Mouse (Mus musculus) cortical plate, adult 2 months (tissue): Measurements from ENCODE around the gene Ski. TPM values are rescaled to one million over a fixed set of nuclear protein-coding genes. Genes with fewer than 3 reads are reported as not detected.

Experiments
- H3K27ac ChIP-seq: fragments of 200-500 bp; 2 replicates; pipeline ENCODE4 v1.5.1; 2012; ENCODE audit warnings: low read length, control low read depth, inconsistent platforms; ENCODE audit not compliant: insufficient read depth
- H3K4me1 ChIP-seq: fragments of 200-500 bp; 2 replicates; pipeline ENCODE4 v1.6.1; 2011; ENCODE audit warnings: low read length; ENCODE audit not compliant: control insufficient read depth, insufficient read depth
- H3K4me3 ChIP-seq: fragments of 200-500 bp; 2 replicates; pipeline ENCODE4 v1.5.1; 2011; ENCODE audit warnings: mild to moderate bottlenecking, low read length, control low read depth; ENCODE audit not compliant: insufficient read depth
- CTCF ChIP-seq: fragments of 200-500 bp; IDR thresholded peaks from 2 replicates; pipeline ENCODE4 v1.5.1; 2011; ENCODE audit warnings: mild to moderate bottlenecking, control low read depth, low read length; ENCODE audit not compliant: insufficient read depth; ENCODE audit errors: extremely low read depth
- POLR2A ChIP-seq: fragments of 200-500 bp; IDR thresholded peaks from 2 replicates; pipeline ENCODE4 v1.6.1; 2011; ENCODE audit warnings: mild to moderate bottlenecking, low read length, control low read depth; ENCODE audit not compliant: insufficient read depth; ENCODE audit errors: extremely low read depth
- polyA plus RNA-seq: library from polyadenylated mRNA; depleted of rRNA; stranded (reverse); fragments of >200 nt; gene quantifications from 2 replicates; pipeline ENCODE4 v1.2.3, GENCODE M21; 2012

The Ski gene
- polyA plus RNA-seq, 1 experiment = 70.3 TPM

GRCm38 (mm10) chr4:155201764-155202163 is 20.6 kb downstream of the Ski start:
- peaks cover 42% of the 10 kb centered on the region for H3K4me1 ChIP-seq
- no peak overlapping the region for H3K27ac ChIP-seq
- H3K4me3 ChIP-seq = no peak overlapping the region
- TF ChIP-seq POLR2A (no peak), CTCF (no peak)

- Histone ChIP-seq H3K4me3 (no peak overlapping the region), H3K4me1 (peaks cover 46% of the 10 kb centered on the region), H3K27ac (no peak overlapping the region)
- no peak for TF ChIP-seq CTCF
- TF ChIP-seq POLR2A = no peak
These were observed 21.5 kb downstream of the Ski start for GRCm38 (mm10) chr4:155200861-155201390.

DNA sequence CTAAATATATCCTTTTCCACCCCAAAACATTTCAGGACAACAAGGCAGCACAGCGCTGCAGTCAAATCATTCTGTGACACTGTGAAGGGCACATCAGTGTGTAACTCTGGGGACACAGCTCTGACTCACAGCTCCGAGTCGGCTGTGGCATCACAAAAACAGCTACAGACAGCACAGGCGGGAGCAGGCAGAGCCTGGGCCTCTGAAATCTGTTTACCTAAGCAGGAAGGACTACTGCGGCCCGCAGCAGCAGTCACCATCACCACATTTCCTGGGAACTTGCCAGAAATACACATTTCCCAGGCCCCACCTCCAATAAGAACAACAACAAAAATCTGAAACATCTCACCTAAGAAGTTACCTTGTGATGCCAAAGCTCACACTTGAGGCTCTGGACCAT is 24.7 kb downstream of the Ski start:
- Histone ChIP-seq H3K4me3 (no peak overlapping the region), H3K4me1 (peaks cover 40% of the 10 kb centered on the region), H3K27ac (no peak overlapping the region)
- TF ChIP-seq POLR2A (no peak), CTCF (no peak)

- TF ChIP-seq CTCF = no peak
- TF ChIP-seq POLR2A = no peak
- H3K4me3 ChIP-seq = no peak overlapping the region
These were observed 27.2 kb downstream of the Ski start for GRCm38 (mm10) chr4:155195204-155195603.

DNA sequence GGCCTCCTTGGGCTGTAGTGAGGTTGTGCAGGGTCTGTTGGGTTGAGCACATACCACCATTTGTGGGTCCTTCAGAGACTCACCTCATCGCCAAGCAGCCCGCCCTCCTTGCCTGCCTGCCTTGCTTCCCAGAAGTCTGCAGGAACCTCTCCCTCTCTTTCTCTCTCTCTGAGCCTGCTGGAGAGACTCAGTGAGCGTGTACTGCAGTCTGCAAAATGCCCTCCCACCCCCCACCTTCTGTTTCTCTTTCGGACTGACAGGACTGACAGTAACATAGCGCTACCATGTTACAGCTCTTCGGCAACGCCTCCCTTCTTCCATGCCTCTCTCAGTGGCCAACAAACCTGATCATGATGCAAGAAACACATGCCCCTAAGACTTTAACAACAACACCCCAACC is 32.1 kb downstream of the Ski start:
- no peak for TF ChIP-seq POLR2A
- TF ChIP-seq CTCF = no peak
- Histone ChIP-seq H3K27ac (no peak overlapping the region), H3K4me3 (no peak overlapping the region), H3K4me1 (peaks cover 31% of the 10 kb centered on the region)

More at GRCm38 (mm10) chr4:155195204-155195603, 27.2 kb downstream of the Ski start:
- no peak overlapping the region for H3K27ac ChIP-seq
- peaks cover 34% of the 10 kb centered on the region for H3K4me1 ChIP-seq

- no peak overlapping the region for H3K27ac ChIP-seq
- H3K4me1 ChIP-seq = peaks cover 31% of the 10 kb centered on the region
- TF ChIP-seq CTCF (0 out of 2 replicates have a peak, but pooled peaks have one; percentile 26), POLR2A (no peak)
- no peak overlapping the region for H3K4me3 ChIP-seq
These were observed 32.7 kb downstream of the Ski start for GRCm38 (mm10) chr4:155189711-155190139.

DNA sequence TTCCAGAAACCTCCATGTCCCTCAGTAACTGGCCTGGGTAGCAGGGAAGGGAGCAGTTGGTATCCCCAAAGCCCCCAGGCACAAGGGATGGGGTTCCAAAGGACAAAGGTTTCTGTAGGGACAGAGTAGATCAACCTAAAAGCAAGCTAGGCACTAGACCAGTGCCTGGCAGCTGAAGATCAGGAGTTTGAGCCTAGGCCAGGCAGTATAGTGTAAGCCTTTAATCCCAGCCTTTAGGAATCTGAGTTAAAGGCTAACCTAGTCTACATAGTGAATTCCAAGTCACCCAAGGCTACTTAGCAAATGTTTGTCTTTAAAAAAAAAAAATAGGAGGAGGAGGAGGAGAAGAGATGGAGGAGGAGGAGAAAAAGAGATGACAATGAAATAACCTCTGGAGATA is 33.6 kb downstream of the Ski start:
- no peak overlapping the region for H3K4me3 ChIP-seq
- H3K27ac ChIP-seq = no peak overlapping the region

DNA sequence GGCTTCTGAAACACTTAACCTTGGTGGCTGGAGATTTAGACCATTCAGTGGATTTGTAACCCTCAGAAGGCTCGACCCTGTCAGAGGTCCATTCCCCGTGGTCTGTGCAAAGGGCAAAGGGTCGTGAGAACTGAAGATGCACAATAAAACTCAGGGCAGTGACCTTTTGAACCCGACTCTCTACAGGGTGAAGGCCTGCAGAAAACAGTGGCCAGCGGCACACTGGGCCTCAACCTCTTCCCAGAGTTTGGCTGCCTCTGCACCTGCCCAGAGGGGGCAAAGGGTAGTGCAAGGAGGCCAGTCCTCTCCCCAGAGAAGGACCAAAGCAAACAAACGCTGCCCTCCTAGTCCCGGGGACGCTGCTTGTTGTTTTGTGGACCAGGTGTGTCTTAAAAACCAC is 34.1 kb downstream of the Ski start:
- Histone ChIP-seq H3K4me1 (peaks cover 33% of the 10 kb centered on the region), H3K4me3 (no peak overlapping the region), H3K27ac (no peak overlapping the region)
- TF ChIP-seq POLR2A = no peak
- no peak for TF ChIP-seq CTCF

More for the DNA sequence above, 33.6 kb downstream of the Ski start:
- H3K4me1 ChIP-seq = peaks cover 34% of the 10 kb centered on the region
- TF ChIP-seq POLR2A (no peak), CTCF (no peak)

DNA sequence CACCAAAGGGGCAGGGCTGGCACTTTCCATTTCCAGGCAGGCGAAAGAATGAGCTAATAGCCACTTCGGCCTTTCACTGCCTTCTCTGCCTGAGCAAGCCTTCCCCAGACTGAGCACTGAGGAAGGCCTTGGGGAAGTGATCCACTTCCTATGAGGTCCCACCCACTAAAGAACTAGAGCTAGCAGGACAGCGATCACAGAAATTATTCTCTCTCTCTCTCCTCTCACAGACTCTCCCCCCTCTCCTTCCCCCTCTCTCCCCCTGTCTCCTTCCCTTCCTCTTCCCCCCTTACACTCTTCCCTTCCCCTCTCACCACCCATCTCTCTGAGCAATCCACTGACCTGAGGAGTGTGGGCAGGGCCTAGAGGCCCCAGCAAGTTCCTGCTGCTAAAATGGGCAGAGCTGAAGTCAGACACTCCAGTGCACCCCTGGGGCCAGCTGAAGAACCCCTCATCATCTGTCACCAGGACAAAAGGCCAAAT is 35.2 kb downstream of the Ski start:
- Histone ChIP-seq H3K27ac (0 out of 2 replicates have a peak overlapping the region, but pooled peaks have one; percentile 29), H3K4me3 (no peak overlapping the region), H3K4me1 (peaks cover 29% of the 10 kb centered on the region)
- no peak for TF ChIP-seq CTCF
- no peak for TF ChIP-seq POLR2A

GRCm38 (mm10) chr4:155185845-155186244 is 36.5 kb downstream of the Ski start:
- Histone ChIP-seq H3K4me3 (no peak overlapping the region), H3K27ac (no peak overlapping the region), H3K4me1 (peaks cover 21% of the 10 kb centered on the region)
- TF ChIP-seq POLR2A (no peak), CTCF (no peak)

DNA sequence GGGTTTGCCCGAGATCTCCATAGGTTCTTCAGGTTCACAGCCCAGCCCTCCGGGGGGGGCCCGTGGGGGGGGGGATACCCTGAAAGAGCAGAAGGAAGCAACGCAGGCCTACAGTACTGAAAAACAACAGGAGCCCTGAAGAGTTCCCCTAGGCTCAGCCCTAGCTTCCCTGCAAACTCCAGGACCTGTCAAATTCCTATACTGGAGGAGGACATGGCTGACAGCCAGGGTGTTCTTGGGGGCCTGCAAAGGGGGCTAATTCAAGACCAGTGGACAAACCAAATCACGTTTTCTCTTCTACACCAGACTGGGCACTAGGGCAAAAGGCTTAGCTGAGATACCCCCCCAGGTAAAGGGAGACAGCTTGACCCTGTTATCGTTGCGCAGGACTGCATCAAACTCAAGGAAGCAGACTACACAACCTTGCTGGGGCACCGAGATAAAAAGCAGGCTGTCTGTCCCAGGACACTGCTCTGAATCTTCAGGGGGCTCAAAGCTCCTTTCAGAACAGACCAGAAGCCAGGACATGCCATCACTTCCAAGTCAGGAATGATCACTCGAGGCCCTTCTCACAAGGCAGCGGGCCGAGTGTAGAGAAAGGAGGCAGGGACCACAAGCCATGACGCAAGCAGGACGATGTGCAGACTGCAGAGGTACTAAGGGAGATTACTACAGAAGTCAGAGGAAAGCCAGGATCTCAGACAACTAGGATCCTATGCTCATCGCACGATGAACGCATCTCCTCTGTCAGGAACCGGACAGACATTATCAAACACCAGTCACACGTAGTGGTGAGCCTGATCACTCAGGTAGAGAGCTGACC is 37.9 kb downstream of the Ski start:
- peaks cover 20% of the 10 kb centered on the region for H3K4me1 ChIP-seq

More for the DNA sequence above, 37.9 kb downstream of the Ski start:
- TF ChIP-seq POLR2A (no peak), CTCF (no peak)
- no peak overlapping the region for H3K4me3 ChIP-seq
- no peak overlapping the region for H3K27ac ChIP-seq
